Mouse (Mus musculus) midbrain, embryonic 10.5 days (tissue): ENCODE measurements around the gene Dync2li1. TPM values are rescaled to one million over a fixed set of nuclear protein-coding genes. Genes with fewer than 3 reads are reported as not detected.

Experiments used
- DNase-seq: peaks from one replicate; pipeline ENCODE4 v3.0.0-alpha.2; 2017; ENCODE audit warnings: low spot score
- H3K27ac ChIP-seq: fragments of 300-500 bp; sonication (generic); replicated peaks from 2 replicates; pipeline ENCODE4 v1.5.1; 2016; ENCODE audit warnings: mild to moderate bottlenecking
- H3K27me3 ChIP-seq: fragments of 300-500 bp; sonication (generic); 2 replicates; pipeline ENCODE4 v1.6.1; 2016; ENCODE audit warnings: low read depth, mild to moderate bottlenecking; ENCODE audit not compliant: poor library complexity, severe bottlenecking
- H3K36me3 ChIP-seq: fragments of 300-500 bp; sonication (generic); 2 replicates; pipeline ENCODE4 v1.6.1; 2016; ENCODE audit warnings: mild to moderate bottlenecking, moderate library complexity
- H3K4me1 ChIP-seq: fragments of 300-500 bp; sonication (generic); 2 replicates; pipeline ENCODE4 v1.6.1; 2016
- H3K4me3 ChIP-seq: fragments of 300-500 bp; sonication (generic); 2 replicates; pipeline ENCODE4 v1.5.1; 2016; ENCODE audit warnings: mild to moderate bottlenecking, moderate library complexity
- H3K9me3 ChIP-seq: fragments of 300-500 bp; sonication (generic); replicated peaks from 2 replicates; pipeline ENCODE4 v1.6.1; 2016; ENCODE audit warnings: mild to moderate bottlenecking
- WGBS: fragments of 180-500 bp; shearing (Covaris S2); methylation state at CpG from one replicate; pipeline ENCODE4 v1.1.7; 2016; 5-methylcytosine and 5-hydroxymethylcytosine counted together
- polyA plus RNA-seq: library from polyadenylated mRNA; unstranded; fragments of >200 nt; fragmentation: Nextera tagmentation; extraction: Ambion mirVana; gene quantifications from 2 replicates; pipeline ENCODE4 v1.2.1, GENCODE M21; 2016

The Dync2li1 gene
- polyA plus RNA-seq = 30.9 and 32.7 TPM in 2 replicates

GRCm38 (mm10) chr17:84626276-84626856, at the start of gene Dync2li1:
Gene Dync2li1 (plus strand): TSS chr17:84626496.
- Histone ChIP-seq H3K27ac (peak within 1 kb of the TSS; percentile 82), H3K27me3 (no peaks in the 10 kb centered on the region), H3K4me3 (peak within 1 kb of the TSS; percentile 65), H3K36me3 (no peaks in the 10 kb centered on the region), H3K9me3 (no peaks in the 10 kb centered on the region), H3K4me1 (peaks cover 15% of the 10 kb centered on the region)
- under 1% methylated on average over 25 of the region's 25 CpGs for WGBS
- DNase-seq = peak; percentile 93

GRCm38 (mm10) chr17:84576621-84577293, 49.5 kb upstream of the Dync2li1 start:
- Histone ChIP-seq H3K27ac (no peak overlapping the region), H3K4me1 (peaks cover 10% of the 10 kb centered on the region), H3K27me3 (no peaks in the 10 kb centered on the region), H3K36me3 (no peaks in the 10 kb centered on the region), H3K9me3 (no peaks in the 10 kb centered on the region), H3K4me3 (no peak overlapping the region)
- DNase-seq = no peak
- 88% methylated on average over 16 of the region's 16 CpGs for WGBS

DNA sequence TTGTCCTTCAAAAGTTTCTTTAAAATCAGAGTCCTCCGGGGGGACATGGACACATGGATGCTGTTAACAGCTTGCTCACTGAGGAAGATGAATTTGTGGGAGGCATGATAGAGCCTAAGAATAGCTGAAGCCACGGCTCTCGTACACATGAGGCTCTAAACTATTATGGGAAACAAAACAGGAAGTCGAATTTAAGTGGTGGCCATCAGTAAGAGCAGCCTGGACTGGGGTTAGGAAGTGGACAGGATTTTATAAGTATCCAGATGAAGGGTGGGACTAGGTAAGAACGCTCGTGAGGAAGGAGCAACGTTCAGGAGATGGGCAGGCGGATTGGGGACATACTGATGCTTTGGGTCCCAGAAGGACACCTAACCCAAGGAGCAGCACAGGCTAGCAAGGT, 47.0 kb upstream of the Dync2li1 start:
- H3K9me3 ChIP-seq = no peaks in the 10 kb centered on the region
- H3K27ac ChIP-seq = no peak overlapping the region
- no peak overlapping the region for H3K4me3 ChIP-seq
- WGBS = 91% methylated on average over 8 of the region's 8 CpGs
- DNase-seq = no peak
- peaks cover 11% of the 10 kb centered on the region for H3K4me1 ChIP-seq
- no peaks in the 10 kb centered on the region for H3K27me3 ChIP-seq
- no peaks in the 10 kb centered on the region for H3K36me3 ChIP-seq

GRCm38 (mm10) chr17:84579817-84580216, 46.5 kb upstream of the Dync2li1 start:
- Histone ChIP-seq H3K27me3 (no peaks in the 10 kb centered on the region), H3K9me3 (no peaks in the 10 kb centered on the region), H3K4me1 (peaks cover 11% of the 10 kb centered on the region), H3K36me3 (no peaks in the 10 kb centered on the region), H3K27ac (no peak overlapping the region), H3K4me3 (no peak overlapping the region)
- no peak for DNase-seq
- WGBS = 89% methylated on average over 10 of the region's 10 CpGs

DNA sequence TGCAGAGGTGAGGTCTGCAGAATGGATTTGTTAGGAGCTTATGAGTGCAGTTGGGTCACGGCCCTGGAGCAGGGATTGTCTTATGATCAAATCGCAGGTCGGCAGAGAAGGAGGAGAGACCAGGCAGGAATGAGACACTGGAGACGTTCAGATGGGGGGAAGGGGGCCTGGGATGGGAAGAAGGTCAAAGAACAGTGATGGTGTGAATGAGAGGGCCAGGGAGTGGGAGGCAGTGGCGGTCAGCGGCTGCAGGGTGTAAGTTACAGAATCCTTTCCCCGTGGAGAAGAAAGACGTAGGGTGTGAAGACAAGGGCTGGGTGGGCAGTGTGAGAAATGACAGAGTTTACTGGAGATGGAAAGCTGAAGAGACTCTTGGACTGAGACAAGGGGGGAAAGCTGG, 45.5 kb upstream of the Dync2li1 start:
- 65% methylated on average over 8 of the region's 8 CpGs for WGBS
- DNase-seq = no peak
- Histone ChIP-seq H3K4me1 (peaks cover 11% of the 10 kb centered on the region), H3K9me3 (no peaks in the 10 kb centered on the region), H3K4me3 (no peak overlapping the region), H3K27ac (peak overlapping the region; percentile 19), H3K27me3 (no peaks in the 10 kb centered on the region), H3K36me3 (no peaks in the 10 kb centered on the region)

DNA sequence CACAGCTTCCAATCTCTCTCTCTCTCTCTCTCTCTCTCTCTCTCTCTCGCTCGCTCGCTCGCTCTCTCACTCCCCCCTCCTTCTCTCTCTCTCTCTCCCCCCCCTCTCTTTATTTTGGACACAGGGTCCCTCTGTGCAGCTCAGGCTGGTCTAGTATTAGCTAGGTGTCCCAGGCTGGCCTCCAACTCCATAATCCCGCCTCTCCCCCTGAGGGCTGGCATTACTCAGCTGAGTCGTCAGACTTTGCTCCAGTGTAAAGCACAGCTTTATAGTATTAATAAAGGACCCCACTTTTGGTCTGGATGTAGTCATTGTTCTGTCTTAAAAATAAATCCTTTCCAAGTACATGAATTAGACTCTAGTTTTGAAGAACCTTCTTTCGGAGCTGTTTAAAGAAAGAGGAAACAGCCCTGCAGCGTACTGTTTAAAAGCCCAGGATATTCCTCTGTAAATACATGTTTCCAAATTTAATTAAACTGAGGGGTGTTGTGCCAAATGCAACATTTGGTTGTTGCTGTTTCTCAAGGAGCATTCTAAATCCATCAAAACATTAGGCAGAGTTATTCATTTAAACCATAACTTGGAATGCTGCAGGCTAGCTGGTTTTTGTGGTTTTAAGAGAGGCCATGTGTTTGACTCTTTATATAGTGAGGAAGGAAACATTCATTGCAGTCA, 44.4 kb upstream of the Dync2li1 start:
- Histone ChIP-seq H3K27me3 (no peaks in the 10 kb centered on the region), H3K9me3 (no peaks in the 10 kb centered on the region), H3K4me1 (peaks cover 11% of the 10 kb centered on the region), H3K27ac (no peak overlapping the region), H3K36me3 (no peaks in the 10 kb centered on the region), H3K4me3 (no peak overlapping the region)
- no peak for DNase-seq
- WGBS = 78% methylated on average over 8 of the region's 8 CpGs

GRCm38 (mm10) chr17:84584107-84584506, 42.2 kb upstream of the Dync2li1 start:
- 78% methylated on average over 9 of the region's 9 CpGs for WGBS
- H3K4me1 ChIP-seq = peaks cover 11% of the 10 kb centered on the region
- H3K4me3 ChIP-seq = no peak overlapping the region
- no peaks in the 10 kb centered on the region for H3K27me3 ChIP-seq
- H3K27ac ChIP-seq = no peak overlapping the region
- DNase-seq = no peak
- H3K36me3 ChIP-seq = no peaks in the 10 kb centered on the region
- H3K9me3 ChIP-seq = no peaks in the 10 kb centered on the region

DNA sequence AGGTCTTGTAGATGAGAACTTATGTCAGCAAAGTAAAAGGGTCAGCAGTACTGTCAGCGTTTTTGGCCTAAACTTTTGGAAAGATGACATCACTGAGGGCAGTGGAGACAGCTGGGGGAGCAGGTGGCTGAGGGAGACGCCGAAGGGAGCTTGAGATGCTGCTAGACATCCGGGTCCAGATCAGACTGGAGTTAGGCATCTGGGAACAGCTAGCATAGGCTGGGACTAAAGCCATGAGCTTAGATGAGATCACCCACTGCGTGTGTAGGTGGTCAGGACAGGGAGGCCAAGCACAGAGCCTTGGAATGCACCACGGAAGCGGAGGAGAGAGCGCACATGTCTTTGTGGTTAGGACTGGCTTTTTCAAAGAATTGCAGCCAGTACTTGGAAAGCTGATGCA, 41.2 kb upstream of the Dync2li1 start:
- no peak overlapping the region for H3K27ac ChIP-seq
- no peak overlapping the region for H3K4me3 ChIP-seq
- DNase-seq = no peak
- H3K36me3 ChIP-seq = peaks cover 8% of the 10 kb centered on the region; the same call in 1 of the 2 replicates
- no peaks in the 10 kb centered on the region for H3K27me3 ChIP-seq
- H3K4me1 ChIP-seq = peaks cover 11% of the 10 kb centered on the region
- H3K9me3 ChIP-seq = no peaks in the 10 kb centered on the region
- 85% methylated on average over 8 of the region's 8 CpGs for WGBS

GRCm38 (mm10) chr17:84590065-84590464, 36.2 kb upstream of the Dync2li1 start:
- H3K36me3 ChIP-seq = peaks cover 26% of the 10 kb centered on the region
- no peak for DNase-seq
- H3K27me3 ChIP-seq = no peaks in the 10 kb centered on the region
- WGBS = 93% methylated on average over 7 of the region's 7 CpGs
- H3K9me3 ChIP-seq = no peaks in the 10 kb centered on the region; the same call in 1 of the 2 replicates
- no peaks in the 10 kb centered on the region for H3K4me1 ChIP-seq
- H3K27ac ChIP-seq = no peak overlapping the region
- no peak overlapping the region for H3K4me3 ChIP-seq

DNA sequence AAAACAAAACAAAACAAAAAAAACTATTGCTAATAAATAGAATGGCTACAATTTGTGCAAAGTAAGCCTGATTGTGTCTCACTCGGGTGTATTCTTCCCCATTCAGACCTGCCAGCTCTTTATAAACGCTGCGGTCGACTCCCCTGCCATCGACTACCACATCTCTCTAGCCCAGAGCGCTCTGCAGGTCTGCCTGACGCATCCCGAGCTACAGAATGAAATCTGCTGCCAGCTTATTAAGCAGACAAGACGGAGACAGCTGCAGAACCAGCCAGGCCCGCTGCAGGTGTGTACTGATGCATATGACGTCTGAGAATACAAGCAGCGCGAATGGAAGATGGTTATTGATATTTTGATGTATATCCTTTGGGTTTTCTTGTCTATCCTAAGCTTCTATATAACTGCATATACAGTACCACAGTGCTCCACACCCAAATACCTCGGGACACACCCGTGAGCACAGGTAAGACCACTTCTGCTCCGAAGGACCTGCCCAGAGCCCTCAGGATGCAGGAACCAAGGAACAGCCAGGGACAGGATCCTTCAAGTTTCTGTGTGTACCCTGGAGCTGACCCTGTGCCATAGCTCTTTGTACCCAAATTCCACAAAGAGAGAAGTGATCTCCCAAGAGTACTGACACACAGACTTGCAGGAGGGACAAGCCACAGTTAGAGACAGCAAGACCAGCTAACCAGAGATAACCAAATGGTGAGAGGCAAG, 34.7 kb upstream of the Dync2li1 start:
- Histone ChIP-seq H3K4me3 (no peak overlapping the region), H3K4me1 (peaks cover 7% of the 10 kb centered on the region; the same call in 1 of the 2 replicates), H3K27me3 (no peaks in the 10 kb centered on the region), H3K27ac (no peak overlapping the region), H3K36me3 (peaks cover 29% of the 10 kb centered on the region), H3K9me3 (no peaks in the 10 kb centered on the region; the same call in 1 of the 2 replicates)
- no peak for DNase-seq
- 89% methylated on average over 16 of the region's 16 CpGs for WGBS

DNA sequence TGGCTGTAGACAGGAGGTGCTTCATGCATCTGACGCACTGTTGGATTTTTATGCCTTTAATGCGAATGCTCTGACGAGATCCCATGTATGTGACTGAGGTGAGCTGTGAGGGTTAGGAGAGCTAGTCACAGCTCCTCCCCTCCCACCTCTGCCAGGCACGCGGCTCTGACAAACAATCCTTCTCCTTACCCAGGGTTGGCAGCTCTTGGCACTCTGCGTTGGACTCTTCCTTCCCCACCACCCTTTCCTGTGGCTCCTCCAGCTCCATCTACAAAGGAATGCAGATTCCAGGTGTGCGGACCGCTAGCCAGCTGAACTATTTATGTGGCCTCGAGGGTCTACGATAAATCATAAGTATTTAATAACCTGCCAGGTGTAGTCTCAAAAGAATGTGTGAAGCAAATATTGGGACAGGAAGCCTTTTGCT, 30.3 kb upstream of the Dync2li1 start:
- Histone ChIP-seq H3K27me3 (no peaks in the 10 kb centered on the region), H3K9me3 (no peaks in the 10 kb centered on the region; the same call in 1 of the 2 replicates), H3K4me1 (peaks cover 10% of the 10 kb centered on the region; the same call in 1 of the 2 replicates), H3K36me3 (peaks cover 19% of the 10 kb centered on the region), H3K4me3 (no peak overlapping the region), H3K27ac (no peak overlapping the region)
- DNase-seq = no peak
- 61% methylated on average over 10 of the region's 10 CpGs for WGBS

GRCm38 (mm10) chr17:84596501-84596900, 29.8 kb upstream of the Dync2li1 start:
- H3K4me1 ChIP-seq = peaks cover 10% of the 10 kb centered on the region; the same call in 1 of the 2 replicates
- no peak for DNase-seq

More at GRCm38 (mm10) chr17:84596501-84596900, 29.8 kb upstream of the Dync2li1 start:
- Histone ChIP-seq H3K4me3 (no peak overlapping the region), H3K27ac (no peak overlapping the region), H3K36me3 (peaks cover 17% of the 10 kb centered on the region), H3K27me3 (no peaks in the 10 kb centered on the region), H3K9me3 (no peaks in the 10 kb centered on the region; the same call in 1 of the 2 replicates)
- WGBS = 57% methylated on average over 7 of the region's 7 CpGs
